Mouse (Mus musculus): ENCODE results near the gene Gm13762.

The Gm13762 gene

GRCm38 (mm10) chr2:88980181-88980580, at the start of gene Gm13762:
Gene Gm13762 (minus strand): TSS chr2:88980281.
- WGBS, result 91% methylated on average over 1 of the region's 1 CpGs

- WGBS, result 81% methylated on average over 3 of the region's 3 CpGs
Measured at GRCm38 (mm10) chr2:89021436-89021835, 41.4 kb upstream of the Gm13762 start.

- 68% methylated on average over 1 of the region's 1 CpGs for WGBS
Measured at GRCm38 (mm10) chr2:89018240-89018639, 38.2 kb upstream of the Gm13762 start, which contains the start of gene Olfr1216. Gene Olfr1216 (minus strand): TSS chr2:89018340.

DNA sequence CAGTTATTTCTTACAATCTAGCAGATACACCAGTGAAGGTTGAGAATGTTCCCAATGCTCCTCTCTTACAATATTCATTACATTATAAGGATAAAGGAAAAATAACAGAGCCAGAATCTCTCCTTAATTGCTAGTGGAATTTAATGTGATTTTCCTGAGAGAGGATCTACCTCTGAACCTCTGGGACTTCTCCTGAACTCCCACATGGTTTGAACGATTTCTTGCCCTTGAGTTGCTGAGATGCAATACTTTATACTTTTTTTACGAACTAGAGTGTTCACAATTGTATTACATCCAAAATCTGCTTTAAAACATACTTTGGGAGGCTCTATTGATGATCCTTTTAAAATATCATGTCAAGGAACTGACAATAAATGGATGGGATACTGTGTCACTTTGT, 26.8 kb upstream of the Gm13762 start, which contains the start of gene Olfr1215:
Gene Olfr1215 (minus strand): TSS at position 101 of the 400 bp plus-strand sequence.
- 69% methylated on average over 2 of the region's 2 CpGs for WGBS

GRCm38 (mm10) chr2:88992553-88992952, 12.5 kb upstream of the Gm13762 start, which contains the start of gene Olfr1214:
Gene Olfr1214 (minus strand): TSS chr2:88992653.
- 75% methylated on average over 1 of the region's 1 CpGs for WGBS

GRCm38 (mm10) chr2:88953669-88954068, 26.4 kb downstream of the Gm13762 start, which contains the start of gene Olfr1212:
Gene Olfr1212 (plus strand): TSS chr2:88953969.

GRCm38 (mm10) chr2:88938011-88938410, 42.1 kb downstream of the Gm13762 start, which contains the start of gene Olfr1211:
Gene Olfr1211 (minus strand): TSS chr2:88938111.
- WGBS, result 86% methylated on average over 1 of the region's 1 CpGs

Measured in cerebral cortex, adult 2 months (tissue).